Mouse (Mus musculus) mouse embryonic stem cell (cell line): ENCODE results near the gene Adcyap1r1.

Experiments
- in situ Hi-C, 2 experiments: fragments of 300-500 bp; cut with MboI; formaldehyde crosslinking; loops; 1 replicate in 1 of 2; 3 replicates in 1 of 2; pipeline ENCODE4 v1.14.3; 2019 to 2020; ENCODE audit warnings: low sequenced_read_pairs in 2 of 2, low pct_unique_long_range_greater_than_20kb in 1 of 2, mixed read lengths in 1 of 2; ENCODE audit not compliant: unreplicated experiment in 1 of 2

The Adcyap1r1 gene

DNA sequence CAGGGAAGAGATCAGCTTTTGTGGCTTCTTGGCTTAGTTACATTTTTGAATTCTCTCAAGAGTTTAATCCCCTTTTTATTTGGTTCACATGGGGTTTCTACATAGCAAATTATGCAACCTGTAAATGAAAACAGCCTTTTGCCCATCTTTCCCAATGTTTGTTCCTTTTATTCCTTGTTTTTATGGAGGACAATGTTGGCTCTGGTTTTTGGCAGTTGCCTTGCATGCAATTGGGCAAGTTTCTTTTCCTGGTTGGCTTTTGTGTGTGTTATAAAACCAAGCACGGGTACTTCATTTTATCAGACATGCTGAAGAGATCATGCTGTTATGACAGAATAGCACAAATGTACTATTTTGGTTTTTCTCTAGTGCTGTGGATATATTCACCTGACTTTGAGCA, 30.7 kb downstream of the Adcyap1r1 start:
- in situ Hi-C loops: no loop called here

DNA sequence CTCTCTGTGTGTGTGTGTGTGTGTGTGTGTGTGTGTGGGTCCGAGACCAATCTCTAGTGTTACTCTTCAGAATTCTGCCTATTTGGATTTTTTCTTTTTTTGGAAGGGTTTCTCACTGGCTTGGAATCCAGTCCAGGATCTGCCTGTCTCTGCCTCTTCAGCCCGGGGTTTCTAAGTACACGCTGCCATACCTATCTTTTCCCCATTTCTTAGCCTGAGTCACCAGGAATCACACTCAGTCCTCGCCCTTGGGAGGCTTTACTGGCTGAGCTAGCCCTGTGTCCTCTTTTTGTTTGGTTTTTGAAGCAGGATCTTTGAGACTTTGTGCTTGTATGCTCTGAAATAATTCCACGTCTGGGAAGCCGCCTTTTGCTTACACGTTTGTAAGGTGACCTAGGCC, 31.6 kb downstream of the Adcyap1r1 start:
- in situ Hi-C loops: no loop called here

DNA sequence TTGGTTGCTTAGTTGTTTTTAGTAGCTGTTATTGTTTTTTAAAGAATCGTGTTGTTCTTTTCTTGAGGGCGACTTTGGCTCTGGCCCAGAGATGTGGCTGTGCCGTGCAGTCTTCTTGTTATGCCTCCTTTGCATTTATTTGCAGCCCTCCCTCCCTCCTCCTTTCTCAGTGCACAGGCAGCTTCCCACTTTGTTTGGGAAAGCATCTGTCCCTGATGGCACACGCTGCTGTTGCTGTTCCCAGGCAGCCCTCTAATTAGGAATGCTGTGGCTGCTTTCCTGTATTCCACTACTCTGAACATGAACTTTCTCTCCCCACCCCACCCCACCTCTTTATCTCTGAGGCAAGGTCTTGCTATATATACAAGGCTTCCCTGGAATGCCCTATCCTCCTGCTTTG, 32.4 kb downstream of the Adcyap1r1 start:
- in situ Hi-C loops: no loop called here

DNA sequence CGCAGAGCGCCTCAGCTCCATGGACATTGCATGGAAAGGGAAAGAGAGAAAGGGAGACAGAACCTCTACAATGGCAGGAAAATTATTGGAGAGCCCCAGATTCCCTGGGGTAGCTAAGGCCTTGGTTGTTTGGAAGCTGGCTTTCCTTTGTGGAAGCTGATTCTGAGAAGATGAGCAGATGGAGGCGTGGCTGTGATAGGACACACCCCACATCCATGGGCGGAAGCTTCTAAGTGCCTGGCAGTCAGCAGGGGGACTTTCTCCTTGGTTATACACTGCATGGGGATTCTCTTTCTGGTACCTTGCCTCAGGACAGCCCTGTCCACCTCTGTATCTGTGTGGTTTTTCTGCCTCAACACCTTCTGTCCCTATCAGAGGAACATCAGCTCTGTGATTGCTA, 33.4 kb downstream of the Adcyap1r1 start:
- in situ Hi-C loops: no loop called here

DNA sequence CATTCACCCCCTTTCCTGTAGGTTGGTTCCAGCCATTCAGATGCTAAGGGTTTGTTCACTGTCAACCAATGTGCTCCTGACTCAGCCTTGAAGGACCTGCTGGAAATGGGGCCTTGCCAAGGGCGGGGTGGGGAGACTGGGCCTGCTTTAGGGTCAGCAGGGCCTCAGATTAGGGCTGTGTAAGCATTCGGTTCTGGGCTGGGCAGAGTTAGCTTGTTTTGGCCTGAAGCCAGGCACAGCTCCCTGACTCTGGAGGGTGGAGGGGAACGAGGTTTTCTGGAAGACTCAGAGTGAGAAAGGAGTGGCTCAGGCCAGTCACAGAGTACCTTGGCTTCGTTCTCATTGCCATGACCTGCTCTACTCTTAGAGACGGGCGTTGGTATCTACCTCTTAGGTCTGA, 35.9 kb downstream of the Adcyap1r1 start:
- in situ Hi-C loops: no loop called here

DNA sequence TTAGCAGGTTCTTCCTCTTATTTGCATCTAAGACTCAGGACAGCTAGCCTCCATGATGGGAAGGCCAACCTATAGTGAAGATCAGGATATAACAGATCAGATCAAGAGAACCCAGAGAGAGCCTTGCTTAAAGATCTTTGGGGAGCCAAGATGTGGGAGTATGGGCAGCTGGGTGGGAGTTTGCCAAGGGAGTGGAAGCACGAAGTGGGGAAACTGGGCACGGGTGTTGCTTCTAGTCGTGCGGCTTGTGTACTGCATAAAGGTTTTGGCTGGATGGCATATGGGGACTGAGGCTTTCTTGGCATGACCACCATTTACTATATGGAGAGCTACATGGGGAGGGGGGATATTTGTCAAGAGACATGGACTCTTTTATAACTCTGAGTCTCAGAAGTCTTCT, 44.4 kb downstream of the Adcyap1r1 start:
- in situ Hi-C loops: no loop called here

DNA sequence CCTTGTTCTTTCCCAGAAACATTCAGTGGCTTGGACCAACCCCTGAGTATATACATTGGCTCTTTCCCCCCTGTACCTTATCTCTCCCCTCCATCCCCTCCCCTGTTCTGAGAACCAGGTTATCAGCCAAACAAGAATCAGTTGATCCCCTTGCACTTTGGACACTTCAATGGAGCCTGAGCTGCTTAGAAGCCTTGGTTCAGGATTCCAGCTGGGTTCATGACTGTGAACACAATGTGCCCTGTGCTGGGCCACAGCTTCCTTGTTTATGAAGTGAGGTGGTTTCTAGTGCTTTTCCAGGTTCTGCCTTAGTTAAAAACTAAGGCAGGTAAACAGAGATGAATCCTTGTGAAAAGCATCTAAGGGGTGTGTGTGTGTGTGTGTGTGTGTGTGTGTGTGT, 47.0 kb downstream of the Adcyap1r1 start:
- in situ Hi-C loops: no loop called here

DNA sequence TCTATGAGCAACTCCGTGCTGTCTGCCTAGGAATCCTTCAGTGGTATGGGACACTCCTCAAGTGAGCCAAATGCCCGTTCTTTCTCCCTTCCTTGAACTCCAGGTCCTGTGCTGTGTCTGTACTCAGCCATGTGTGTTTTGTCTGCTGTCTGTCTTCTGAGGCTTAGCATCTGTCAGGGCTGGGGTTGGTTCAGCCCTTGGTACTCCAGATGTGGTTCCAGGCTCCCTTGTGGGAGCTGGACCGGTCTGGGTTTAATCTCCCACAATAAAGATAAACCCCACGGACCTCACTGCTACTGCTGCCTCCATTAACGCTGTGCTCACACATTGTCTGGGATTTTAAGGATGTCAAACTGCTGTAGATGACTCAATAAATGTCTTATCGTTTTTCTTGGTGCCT, 49.3 kb downstream of the Adcyap1r1 start:
- in situ Hi-C loops: loop anchor here in 1 of 2 experiments (25.0 kb wide), 1 partner anchor 264 kb away; no protein-coding TSS in a partner anchor

DNA sequence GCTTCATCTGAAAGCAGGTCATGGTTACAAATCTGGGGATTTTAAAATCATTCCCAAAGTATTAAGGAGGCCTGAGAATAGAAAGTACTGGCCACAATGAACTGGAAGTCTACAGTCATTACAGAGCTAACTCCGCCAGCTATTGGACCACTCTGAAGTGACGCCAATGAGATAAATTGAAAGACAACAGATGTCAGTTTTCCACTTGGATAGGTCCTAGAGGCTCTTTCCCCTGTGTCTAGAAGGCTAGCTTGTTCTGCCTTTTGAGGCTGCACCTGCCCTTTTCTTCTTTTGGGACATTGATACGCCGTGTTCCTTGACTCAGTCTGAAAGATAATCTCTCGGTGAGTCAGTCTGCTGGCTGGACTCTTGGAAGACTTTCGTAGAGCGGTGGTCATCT, 50.5 kb downstream of the Adcyap1r1 start:
- in situ Hi-C loops: loop anchor here in 1 of 2 experiments (25.0 kb wide), 1 partner anchor 265 kb away; no protein-coding TSS in a partner anchor

DNA sequence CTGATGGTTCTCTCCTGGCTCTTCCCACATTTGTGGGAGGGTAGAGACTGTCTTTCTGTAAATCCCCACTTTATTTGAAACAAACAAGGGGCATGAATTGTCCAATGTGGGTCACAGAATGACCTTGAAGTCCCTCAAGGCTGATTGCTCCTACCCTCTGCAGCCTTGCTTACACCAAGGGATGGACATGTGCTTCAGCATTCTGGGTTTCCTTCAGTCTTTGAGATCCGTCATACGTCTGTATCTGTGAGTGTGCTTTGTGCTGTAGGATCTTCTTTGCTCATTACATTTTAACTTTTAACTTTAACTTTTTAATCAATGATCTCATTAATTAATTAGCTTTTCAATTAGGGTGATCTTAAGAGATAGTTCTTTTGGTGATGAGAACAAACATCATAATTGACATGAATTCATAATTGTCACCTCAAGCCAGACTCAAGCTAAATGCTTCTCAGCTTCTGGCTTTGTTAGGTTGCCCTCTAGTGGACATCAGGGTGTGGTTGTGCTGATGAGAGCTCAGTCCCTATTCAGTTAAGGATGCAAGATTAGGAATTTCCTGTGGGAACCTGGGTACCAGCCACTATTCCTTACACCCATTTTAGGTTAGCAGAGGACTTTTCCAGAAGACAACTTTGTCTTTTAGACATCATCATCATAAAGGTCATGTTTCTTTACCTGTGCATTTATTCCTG, 53.2 kb downstream of the Adcyap1r1 start:
- in situ Hi-C loops: loop anchor here in 1 of 2 experiments (25.0 kb wide), 1 partner anchor 268 kb away; no protein-coding TSS in a partner anchor

DNA sequence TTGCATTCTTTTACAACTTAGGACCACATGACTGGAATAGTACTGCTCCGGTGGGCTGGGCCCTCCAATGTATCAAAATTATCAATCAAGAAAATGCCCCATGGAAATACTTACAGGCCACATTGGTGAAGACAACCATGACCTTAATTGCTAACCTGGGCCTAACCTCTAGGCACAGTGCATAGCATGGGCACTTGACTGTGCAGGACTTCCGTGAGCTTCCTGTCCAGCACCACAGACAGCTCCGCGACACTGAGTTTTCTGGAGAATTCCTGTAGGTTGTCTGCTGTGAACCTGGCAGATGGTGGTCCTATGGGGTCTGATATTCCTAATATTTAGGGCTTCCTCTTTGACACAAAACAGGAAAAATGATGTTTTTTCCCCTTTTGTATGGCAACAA, 54.7 kb downstream of the Adcyap1r1 start:
- in situ Hi-C loops: loop anchor here in 1 of 2 experiments (25.0 kb wide), 1 partner anchor 269 kb away; no protein-coding TSS in a partner anchor

DNA sequence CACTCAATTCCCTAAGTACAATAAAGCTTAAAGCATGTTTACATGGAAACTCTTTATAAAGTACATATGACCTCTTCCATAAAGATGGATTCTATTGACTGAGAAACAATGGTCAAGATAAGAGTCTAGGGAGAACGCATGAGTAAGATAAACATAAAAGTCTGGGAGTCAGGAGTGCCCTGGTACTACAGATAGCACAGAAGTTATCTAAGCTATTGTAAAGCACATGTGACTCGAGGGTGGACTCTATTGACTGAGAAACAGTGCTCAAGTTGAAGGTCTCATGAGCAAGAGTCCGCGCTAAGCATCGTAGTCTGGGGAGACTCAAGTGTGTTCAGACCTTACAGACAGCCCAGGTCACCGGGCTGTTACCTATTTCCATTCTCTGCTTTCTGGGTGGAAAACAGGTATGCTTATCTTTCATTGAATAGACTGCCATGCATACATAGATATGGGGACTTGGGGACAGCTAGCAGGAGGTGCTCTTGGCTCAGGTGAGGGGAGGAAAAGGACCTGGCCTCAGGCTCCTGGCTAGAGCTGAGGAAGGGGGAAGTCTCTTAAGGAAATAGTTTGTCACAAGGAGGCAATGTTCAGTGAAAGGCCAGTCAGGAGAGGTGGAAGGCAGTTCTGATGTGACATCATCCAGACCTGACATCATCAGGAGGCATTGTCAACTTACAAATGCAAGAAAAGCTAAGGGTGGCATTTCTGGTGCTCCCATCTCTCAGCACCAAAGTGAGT, 57.5 kb downstream of the Adcyap1r1 start:
- in situ Hi-C loops: loop anchor here in 1 of 2 experiments (25.0 kb wide), 1 partner anchor 272 kb away; no protein-coding TSS in a partner anchor

DNA sequence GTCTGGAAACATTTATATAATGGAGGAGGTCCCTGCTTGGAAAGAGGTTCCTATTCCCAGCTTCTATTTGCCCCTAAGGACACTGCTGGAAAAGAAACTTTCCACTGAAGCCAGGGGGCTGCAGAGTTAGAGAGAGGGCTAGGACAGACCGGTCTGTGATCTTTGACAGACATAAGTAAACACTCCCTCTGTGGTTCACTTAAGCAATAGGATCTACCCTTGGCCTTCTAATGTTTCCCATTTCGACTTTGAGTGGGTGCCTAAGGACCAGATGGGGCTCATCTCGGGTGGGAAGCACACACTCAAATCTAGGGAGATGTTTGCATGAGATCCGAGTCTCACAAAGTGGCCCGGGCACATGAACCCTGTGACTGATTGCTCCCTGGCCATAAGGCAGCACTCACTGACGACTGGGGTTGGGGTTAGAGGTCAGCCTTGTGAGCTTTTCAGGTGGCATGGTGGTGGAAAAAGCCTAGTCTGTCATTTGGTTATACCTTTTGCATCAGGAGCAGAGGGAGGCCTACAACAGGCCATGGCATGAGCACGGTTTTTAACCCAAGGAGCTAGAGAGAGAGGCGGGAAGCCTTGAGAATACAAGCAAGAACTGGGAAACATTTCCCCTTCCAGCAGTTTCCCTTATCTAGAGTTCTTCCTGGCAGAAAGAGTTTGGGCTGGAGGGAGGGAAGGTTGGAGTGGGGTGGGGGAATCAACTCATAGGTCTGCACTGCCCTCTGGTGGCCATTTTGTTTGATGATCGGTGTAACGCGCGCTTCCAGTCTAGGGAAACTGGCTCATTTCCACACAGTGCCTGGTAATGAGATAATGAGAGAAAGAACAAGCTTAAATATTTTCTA, 59.7 kb downstream of the Adcyap1r1 start:
- in situ Hi-C loops: loop anchor here (5.0 to 25.0 kb wide), 2 partner anchors 129 to 274 kb away; no protein-coding TSS in a partner anchor

DNA sequence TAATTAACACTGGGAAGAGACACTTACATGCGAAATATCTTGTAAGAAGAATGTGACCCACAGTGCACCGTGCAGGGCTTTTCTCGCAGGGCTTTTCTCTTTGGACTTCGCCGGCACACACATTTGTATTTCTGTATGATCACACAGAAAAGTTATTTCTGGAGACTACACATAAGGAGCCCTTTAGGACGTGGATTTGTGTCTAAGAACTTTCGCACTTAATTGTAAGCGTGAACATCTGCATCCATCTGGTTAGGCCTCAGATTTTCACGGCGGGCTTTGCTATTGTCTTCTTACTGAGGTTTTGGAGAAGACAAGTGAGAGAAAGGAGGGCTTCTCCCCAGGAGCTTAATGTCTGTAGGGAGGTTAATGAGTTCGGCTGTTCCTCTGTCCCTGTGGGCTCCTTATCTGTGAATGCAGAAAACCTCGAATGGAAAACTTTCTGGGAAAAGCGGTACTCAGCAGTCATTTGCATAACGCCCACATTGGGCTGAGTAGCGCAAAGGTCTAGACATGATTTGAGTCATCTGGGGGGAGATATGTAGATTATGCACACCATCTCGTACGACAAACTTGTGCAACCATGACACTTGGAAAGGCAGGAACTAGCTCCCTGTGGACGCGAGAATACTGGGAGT, 60.4 kb downstream of the Adcyap1r1 start:
- in situ Hi-C loops: loop anchor here (5.0 to 25.0 kb wide), 2 partner anchors 130 to 275 kb away; no protein-coding TSS in a partner anchor

DNA sequence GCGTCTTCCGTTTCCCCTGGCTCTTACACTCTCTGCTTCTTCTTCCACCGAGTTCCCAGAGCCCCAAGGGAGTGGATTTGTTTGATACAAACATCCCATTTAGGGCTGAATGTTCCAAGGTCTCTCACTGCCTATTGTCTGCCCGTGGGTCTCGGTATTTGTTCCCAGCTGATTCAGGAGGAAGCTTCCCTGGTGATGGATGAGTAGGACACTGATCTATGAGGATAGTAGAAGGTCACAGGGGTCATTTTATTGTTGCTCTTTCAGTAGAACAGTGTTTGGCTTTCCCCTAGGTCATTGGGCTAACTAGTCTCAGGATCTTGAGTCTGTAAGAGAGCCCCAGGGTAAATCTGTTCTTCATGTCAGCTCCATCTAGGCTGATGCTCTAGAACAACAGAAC, 61.7 kb downstream of the Adcyap1r1 start:
- in situ Hi-C loops: loop anchor here (5.0 to 25.0 kb wide), 2 partner anchors 131 to 276 kb away; no protein-coding TSS in a partner anchor

DNA sequence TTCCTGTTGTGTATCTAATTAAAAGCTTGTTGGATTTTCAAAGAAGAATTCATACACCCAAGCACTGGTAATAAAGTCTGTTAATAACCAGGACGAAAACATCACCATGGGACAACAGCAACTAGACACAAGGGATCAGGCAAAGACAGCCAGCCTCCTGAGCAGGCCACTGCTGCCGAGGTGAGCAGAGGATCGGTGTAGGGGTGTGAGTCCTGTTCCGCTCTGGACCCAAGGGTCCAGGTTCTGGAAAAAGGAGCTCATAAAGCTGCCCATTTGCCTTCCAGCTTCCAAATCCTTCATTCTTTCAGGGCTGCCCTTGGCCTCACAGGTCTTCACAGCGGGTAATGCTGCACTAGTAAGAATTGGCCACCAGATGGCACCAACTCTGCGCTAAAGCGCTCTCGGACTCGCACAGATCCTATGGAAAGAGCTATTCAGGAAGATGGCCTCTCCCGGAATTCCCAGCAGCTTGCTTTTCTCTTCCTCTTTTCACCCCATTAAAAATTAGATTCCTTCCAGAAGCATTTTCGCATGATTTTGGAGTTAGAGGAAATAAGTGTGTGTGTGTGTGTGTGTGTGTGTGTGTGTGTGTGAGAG, 67.9 kb downstream of the Adcyap1r1 start:
- in situ Hi-C loops: loop anchor here in 1 of 2 experiments (25.0 kb wide), 1 partner anchor 282 kb away; no protein-coding TSS in a partner anchor

DNA sequence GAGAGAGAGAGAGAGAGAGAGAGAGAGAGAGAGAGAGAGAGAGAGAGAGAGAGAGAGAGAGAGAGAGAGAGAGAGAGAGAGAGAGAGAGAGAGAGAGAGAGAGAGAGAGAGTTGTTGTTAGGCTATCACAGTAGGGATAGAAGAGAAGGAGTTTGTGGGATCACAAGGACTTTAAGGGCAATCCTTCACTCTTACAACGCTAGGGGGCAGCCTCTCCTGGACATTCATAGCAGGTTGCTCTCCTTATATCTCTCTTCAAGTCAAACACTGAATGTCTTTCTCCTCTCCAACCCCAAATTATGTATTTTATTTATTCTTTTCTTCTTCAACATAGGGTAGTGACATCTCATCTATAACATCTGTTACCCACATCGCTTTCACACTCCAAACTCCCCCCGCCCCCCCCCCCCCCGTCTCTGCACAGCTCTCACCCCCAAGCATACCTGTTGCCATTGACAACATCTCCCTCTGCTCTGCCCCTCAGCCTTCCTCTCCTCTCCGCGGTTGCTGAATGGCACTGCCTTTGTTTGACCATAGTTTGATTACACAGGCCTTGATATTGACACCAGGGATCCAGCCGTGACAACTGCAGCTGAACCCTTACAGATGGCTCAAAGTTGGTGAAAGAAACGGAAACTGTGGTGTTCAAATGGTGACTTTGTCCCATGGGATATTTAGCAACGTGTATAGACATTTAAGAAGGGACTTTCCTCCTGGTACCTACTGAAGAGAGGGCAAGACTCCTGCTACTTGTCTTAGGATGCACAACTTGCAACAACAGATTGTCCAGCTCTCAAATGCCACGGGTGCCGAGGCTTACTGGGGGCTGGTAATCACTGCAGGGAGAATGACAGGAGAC, 68.7 kb downstream of the Adcyap1r1 start:
- in situ Hi-C loops: loop anchor here in 1 of 2 experiments (25.0 kb wide), 1 partner anchor 283 kb away; no protein-coding TSS in a partner anchor
